Mouse (Mus musculus) NIH3T3 (cell line): ENCODE results near the gene Ltb4r2.

Experiments
- DNase-seq: peaks from one replicate; pipeline ENCODE4 v3.0.0-alpha.2; 2012; ENCODE audit warnings: low read depth

The Ltb4r2 gene

DNA sequence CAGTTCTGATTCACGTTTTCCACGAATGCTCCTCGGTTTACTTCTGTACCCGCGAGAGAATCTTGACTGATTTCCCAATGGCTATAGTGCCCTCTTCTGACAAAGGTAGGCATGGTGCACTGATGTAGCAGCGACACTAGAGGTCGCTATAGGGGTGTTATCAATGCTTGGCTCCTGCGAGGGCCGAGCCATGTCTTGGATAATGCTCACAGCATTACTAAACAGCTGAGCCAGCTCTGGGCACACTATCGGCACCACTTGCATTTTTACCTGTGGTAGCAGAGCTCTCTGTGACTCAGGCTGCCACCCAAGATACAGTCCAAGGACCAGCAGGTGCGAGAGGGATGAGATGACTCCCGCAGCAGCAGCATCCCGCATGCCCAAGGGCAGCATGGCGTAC lies 20.1 kb downstream of the Ltb4r2 start:
- DNase-seq: peak; percentile 90

- no peak for DNase-seq
Observed at GRCm38 (mm10) chr14:55782361-55782960, 21.2 kb downstream of the Ltb4r2 start.

GRCm38 (mm10) chr14:55783171-55783957 lies 22.1 kb downstream of the Ltb4r2 start:
- DNase-seq: peak; percentile 54

- DNase-seq: no peak
Observed at GRCm38 (mm10) chr14:55783958-55784235, 22.7 kb downstream of the Ltb4r2 start, which contains the start of gene Adcy4. TSS of gene Adcy4 (minus strand) at chr14:55784095.

DNA sequence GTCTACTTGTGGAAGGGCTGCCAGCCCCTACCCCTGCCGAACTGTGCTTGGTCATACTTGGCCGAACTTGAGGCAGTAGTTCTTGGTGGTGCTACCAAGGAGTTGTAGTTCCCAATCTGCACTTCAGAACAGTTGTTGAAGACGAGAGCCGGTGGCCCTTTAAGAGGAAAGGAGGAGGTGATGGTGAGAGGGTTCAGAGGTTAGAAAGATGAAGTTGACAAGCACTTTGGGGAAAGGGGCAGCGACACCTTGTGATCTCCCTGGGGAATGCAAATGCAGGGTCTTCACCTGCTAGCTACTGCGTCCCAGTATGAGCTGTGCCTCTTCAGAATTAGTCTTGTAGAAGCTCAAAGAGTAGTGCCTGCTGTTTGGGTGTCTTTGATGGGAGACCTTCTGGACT lies 24.0 kb downstream of the Ltb4r2 start:
- DNase-seq: no peak

DNA sequence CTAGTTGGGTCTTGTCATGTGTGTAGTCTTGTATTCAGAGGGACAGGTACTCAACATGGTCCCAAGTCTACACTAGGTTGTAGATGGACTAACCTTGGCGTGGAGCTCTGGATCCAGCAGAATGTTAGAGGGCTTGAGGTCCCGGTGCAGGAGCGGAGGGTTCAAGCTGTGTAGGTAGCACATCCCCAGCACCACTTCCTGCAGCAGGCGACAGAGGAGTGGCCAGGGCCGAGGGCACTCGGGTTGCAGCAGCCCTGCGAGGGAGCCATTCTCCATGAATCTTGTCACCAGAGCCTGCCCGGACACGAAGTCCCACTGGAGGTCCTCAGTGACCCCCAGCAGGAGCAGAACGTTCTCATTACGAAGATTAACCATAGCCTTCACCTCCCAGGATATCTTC lies 26.5 kb downstream of the Ltb4r2 start:
- no peak for DNase-seq

- peak; percentile 33 for DNase-seq
Observed at GRCm38 (mm10) chr14:55788256-55789050, 27.2 kb downstream of the Ltb4r2 start, which contains the start of gene Ripk3. TSS of gene Ripk3 (minus strand) at chr14:55788865.

DNA sequence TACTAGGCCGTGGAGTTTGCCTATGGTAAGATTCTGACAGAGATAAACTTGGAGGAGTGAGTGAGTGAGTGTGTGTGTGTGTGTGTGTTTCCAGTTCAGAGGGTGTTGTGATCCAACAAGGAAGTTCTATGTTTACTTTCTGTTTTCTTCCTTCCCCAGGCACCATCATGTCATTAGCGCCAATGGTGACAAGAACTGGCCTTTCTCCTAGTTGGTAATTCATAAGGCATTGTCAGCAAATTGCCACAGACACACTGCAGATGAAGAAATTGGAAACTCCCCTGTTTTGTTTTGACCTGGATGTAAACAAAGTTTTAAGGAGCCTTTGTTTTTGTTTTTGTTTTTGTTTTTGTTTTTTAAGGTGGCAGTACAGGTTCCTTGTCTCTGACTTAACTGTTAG lies 32.2 kb downstream of the Ltb4r2 start:
- no peak for DNase-seq

- peak; percentile 80 for DNase-seq
Observed at GRCm38 (mm10) chr14:55793946-55794345, 32.7 kb downstream of the Ltb4r2 start.

- peak; percentile 64 for DNase-seq
Observed at GRCm38 (mm10) chr14:55795380-55796163, 34.3 kb downstream of the Ltb4r2 start.
